Mouse (Mus musculus): ENCODE results near the gene Zer1. TPM values are rescaled to one million over a fixed set of nuclear protein-coding genes. Genes with fewer than 3 reads are reported as not detected.

The Zer1 gene
- polyA plus RNA-seq, 1 experiment, result 7.2 TPM

DNA sequence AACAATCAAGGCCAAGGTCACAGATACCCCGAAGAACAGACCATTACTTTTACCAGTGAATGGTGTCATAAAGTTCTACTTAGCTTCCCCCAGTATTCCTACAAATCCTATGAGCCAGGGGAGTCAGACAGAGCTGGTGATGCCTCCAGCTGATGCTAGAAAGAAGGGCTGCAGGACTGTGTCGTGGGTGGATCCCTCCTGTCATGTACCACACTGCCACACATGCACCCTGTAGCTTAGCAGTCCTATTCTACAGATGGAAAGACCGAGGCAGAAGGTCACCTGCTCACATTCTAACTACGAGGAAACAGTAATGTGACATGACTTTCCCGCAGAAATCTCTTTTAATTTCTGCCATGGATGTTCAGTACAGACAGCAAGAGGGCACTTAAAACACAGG lies 1.6 kb downstream of the Zer1 start:
- H3K4me3 ChIP-seq (ENCODE audit: insufficient read depth, poor library complexity, severe bottlenecking), result no peak overlapping the region
- H3ac ChIP-seq (ENCODE audit: control insufficient read depth, insufficient read length, low read depth), result no peak overlapping the region
- no peaks in the 10 kb centered on the region for H3K36me3 ChIP-seq (ENCODE audit: control insufficient read depth, insufficient read depth)
- H3K79me3 ChIP-seq (ENCODE audit: low read depth), result no peaks in the 10 kb centered on the region
- no peak for TF ChIP-seq USF1 (IDR thresholded peaks at IDR 0.05; ENCODE audit: low read depth)
- TF ChIP-seq MYOG (IDR thresholded peaks at IDR 0.05; ENCODE audit: control insufficient read depth, extremely low read depth, insufficient read length), result no peak
- TF ChIP-seq MYOD1 (IDR thresholded peaks at IDR 0.05; ENCODE audit: control insufficient read depth, insufficient read length, low read depth), result no peak
- TF ChIP-seq CEBPB (IDR thresholded peaks at IDR 0.05; ENCODE audit: low read depth), result no peak
- TF ChIP-seq MAX (IDR thresholded peaks at IDR 0.05), result no peak
- no peak for TF ChIP-seq CTCF (IDR thresholded peaks at IDR 0.05; ENCODE audit: control insufficient read depth, insufficient read depth, insufficient read length)
- no peak for TF ChIP-seq FOSL1 (IDR thresholded peaks at IDR 0.05; ENCODE audit: insufficient read depth, low read length, poor library complexity, severe bottlenecking)
- H3K27me3 ChIP-seq (ENCODE audit: control insufficient read depth, insufficient read depth, insufficient read length), result no peaks in the 10 kb centered on the region
- H3K79me2 ChIP-seq (ENCODE audit: control insufficient read depth, insufficient read depth), result peaks cover 10% of the 10 kb centered on the region

DNA sequence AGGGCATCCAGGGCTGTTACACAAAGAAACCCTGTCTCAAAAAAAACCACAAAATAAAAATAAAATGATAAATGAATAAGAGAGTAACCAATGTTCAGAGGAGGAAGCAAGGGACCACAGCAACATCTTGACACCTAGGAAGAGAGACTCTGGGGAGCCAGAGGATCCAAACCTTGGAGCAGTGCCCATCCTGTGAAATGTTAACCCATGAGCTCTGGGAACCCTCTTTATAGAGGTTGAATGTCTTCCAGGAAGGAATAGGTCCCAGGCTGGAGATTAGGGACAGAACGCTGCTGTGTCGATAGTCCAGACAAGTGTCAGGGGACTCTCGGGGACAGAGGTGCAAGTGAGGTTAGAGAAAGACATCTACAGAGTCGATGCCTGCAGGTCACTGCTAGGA lies 4.1 kb downstream of the Zer1 start:
- TF ChIP-seq CEBPB (IDR thresholded peaks at IDR 0.05; ENCODE audit: low read depth) (no peak), FOSL1 (IDR thresholded peaks at IDR 0.05; ENCODE audit: insufficient read depth, low read length, poor library complexity, severe bottlenecking) (no peak), CTCF (IDR thresholded peaks at IDR 0.05; ENCODE audit: control insufficient read depth, insufficient read depth, insufficient read length) (no peak), MYOD1 (IDR thresholded peaks at IDR 0.05; ENCODE audit: control insufficient read depth, insufficient read length, low read depth) (no peak), MYOG (IDR thresholded peaks at IDR 0.05; ENCODE audit: control insufficient read depth, extremely low read depth, insufficient read length) (no peak), USF1 (IDR thresholded peaks at IDR 0.05; ENCODE audit: low read depth) (no peak), MAX (IDR thresholded peaks at IDR 0.05) (no peak)
- H3ac ChIP-seq (ENCODE audit: control insufficient read depth, insufficient read length, low read depth), result no peak overlapping the region
- peaks cover 10% of the 10 kb centered on the region for H3K79me2 ChIP-seq (ENCODE audit: control insufficient read depth, insufficient read depth)
- no peak overlapping the region for H3K4me3 ChIP-seq (ENCODE audit: insufficient read depth, poor library complexity, severe bottlenecking)
- H3K79me3 ChIP-seq (ENCODE audit: low read depth), result no peaks in the 10 kb centered on the region
- no peaks in the 10 kb centered on the region for H3K36me3 ChIP-seq (ENCODE audit: control insufficient read depth, insufficient read depth)
- H3K27me3 ChIP-seq (ENCODE audit: control insufficient read depth, insufficient read depth, insufficient read length), result no peaks in the 10 kb centered on the region

DNA sequence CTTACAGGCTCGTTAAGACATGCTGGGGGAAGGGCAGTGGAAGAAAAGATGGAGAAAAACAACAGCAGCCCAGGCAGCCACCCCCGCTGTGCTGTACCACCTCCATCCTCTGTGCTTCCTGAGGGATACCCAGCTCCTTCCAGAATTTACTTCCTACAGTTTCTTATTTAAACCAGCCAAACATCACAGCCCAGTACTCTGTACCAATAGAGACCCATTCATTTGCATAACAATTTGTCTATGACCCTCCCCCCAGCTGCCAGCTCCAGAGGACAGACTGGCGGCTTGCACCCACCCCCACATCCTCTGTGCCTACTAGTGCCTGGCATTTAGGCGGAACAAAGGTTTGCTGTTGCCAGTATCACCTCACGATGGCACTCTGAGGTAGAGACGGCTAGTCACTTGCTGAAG lies 4.7 kb downstream of the Zer1 start:
- peaks cover 10% of the 10 kb centered on the region for H3K79me2 ChIP-seq (ENCODE audit: control insufficient read depth, insufficient read depth)
- no peaks in the 10 kb centered on the region for H3K36me3 ChIP-seq (ENCODE audit: control insufficient read depth, insufficient read depth)
- H3K79me3 ChIP-seq (ENCODE audit: low read depth), result no peaks in the 10 kb centered on the region
- H3K27me3 ChIP-seq (ENCODE audit: control insufficient read depth, insufficient read depth, insufficient read length), result no peaks in the 10 kb centered on the region
- H3K4me3 ChIP-seq (ENCODE audit: insufficient read depth, poor library complexity, severe bottlenecking), result no peak overlapping the region
- TF ChIP-seq CEBPB (IDR thresholded peaks at IDR 0.05; ENCODE audit: low read depth) (no peak), CTCF (IDR thresholded peaks at IDR 0.05; ENCODE audit: control insufficient read depth, insufficient read depth, insufficient read length) (no peak), MYOD1 (IDR thresholded peaks at IDR 0.05; ENCODE audit: control insufficient read depth, insufficient read length, low read depth) (no peak)
- no peak overlapping the region for H3ac ChIP-seq (ENCODE audit: control insufficient read depth, insufficient read length, low read depth)

DNA sequence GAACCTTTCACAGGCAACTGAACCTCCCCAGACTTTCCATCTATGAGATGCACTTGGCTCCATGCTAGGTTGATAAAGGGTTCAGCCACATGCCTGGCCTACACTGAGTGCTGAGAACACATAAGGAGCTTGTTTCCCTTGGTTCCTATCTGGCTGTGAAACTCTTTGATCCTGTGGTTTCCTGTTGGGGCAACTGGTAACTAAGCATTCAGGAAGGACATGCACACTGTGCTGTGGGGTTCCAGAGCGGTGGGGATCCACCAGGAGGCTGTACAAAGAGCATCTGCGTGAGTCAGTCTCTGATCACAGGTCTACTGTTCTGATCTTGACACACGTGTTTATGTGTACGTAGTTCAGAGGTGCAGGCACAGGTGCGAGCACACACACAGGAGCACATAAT lies 11.8 kb downstream of the Zer1 start:
- Histone ChIP-seq H3K4me3 (ENCODE audit: insufficient read depth, poor library complexity, severe bottlenecking) (no peak overlapping the region), H3K36me3 (ENCODE audit: control insufficient read depth, insufficient read depth) (peaks cover 6% of the 10 kb centered on the region), H3K79me3 (ENCODE audit: low read depth) (no peaks in the 10 kb centered on the region), H3K27me3 (ENCODE audit: control insufficient read depth, insufficient read depth, insufficient read length) (no peaks in the 10 kb centered on the region), H3ac (ENCODE audit: control insufficient read depth, insufficient read length, low read depth) (no peak overlapping the region), H3K79me2 (ENCODE audit: control insufficient read depth, insufficient read depth) (no peaks in the 10 kb centered on the region)
- TF ChIP-seq MAX (IDR thresholded peaks at IDR 0.05), result no peak
- no peak for TF ChIP-seq MYOD1 (IDR thresholded peaks at IDR 0.05; ENCODE audit: control insufficient read depth, insufficient read length, low read depth)
- no peak for TF ChIP-seq USF1 (IDR thresholded peaks at IDR 0.05; ENCODE audit: low read depth)
- no peak for TF ChIP-seq CEBPB (IDR thresholded peaks at IDR 0.05; ENCODE audit: low read depth)
- TF ChIP-seq FOSL1 (IDR thresholded peaks at IDR 0.05; ENCODE audit: insufficient read depth, low read length, poor library complexity, severe bottlenecking), result no peak
- TF ChIP-seq MYOG (IDR thresholded peaks at IDR 0.05; ENCODE audit: control insufficient read depth, extremely low read depth, insufficient read length), result no peak
- TF ChIP-seq CTCF (IDR thresholded peaks at IDR 0.05; ENCODE audit: control insufficient read depth, insufficient read depth, insufficient read length), result no peak

DNA sequence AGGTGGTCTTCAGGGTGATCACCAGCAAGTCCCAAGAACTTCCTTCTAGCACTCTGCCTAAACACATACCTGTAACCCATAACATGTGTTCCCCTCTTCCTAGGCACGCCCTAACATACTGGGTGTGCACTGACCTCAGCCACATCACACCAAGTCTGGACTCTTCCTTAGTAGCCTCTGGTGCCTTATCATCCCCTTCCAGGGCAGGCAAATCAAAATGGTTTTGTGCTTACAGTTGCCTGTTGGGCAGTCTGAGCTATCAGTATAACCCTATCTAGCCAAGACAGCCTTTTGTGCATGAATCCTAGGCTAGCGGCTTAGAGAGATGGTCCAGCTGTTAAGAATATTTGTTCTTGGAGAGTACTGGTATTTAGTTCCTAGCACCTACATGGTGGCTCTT lies 12.9 kb downstream of the Zer1 start:
- peaks cover 6% of the 10 kb centered on the region for H3K36me3 ChIP-seq (ENCODE audit: control insufficient read depth, insufficient read depth)
- no peak overlapping the region for H3ac ChIP-seq (ENCODE audit: control insufficient read depth, insufficient read length, low read depth)
- H3K79me2 ChIP-seq (ENCODE audit: control insufficient read depth, insufficient read depth), result no peaks in the 10 kb centered on the region
- H3K27me3 ChIP-seq (ENCODE audit: control insufficient read depth, insufficient read depth, insufficient read length), result no peaks in the 10 kb centered on the region
- TF ChIP-seq USF1 (IDR thresholded peaks at IDR 0.05; ENCODE audit: low read depth) (no peak), FOSL1 (IDR thresholded peaks at IDR 0.05; ENCODE audit: insufficient read depth, low read length, poor library complexity, severe bottlenecking) (no peak), CEBPB (IDR thresholded peaks at IDR 0.05; ENCODE audit: low read depth) (no peak), MYOG (IDR thresholded peaks at IDR 0.05; ENCODE audit: control insufficient read depth, extremely low read depth, insufficient read length) (no peak), MAX (IDR thresholded peaks at IDR 0.05) (no peak), MYOD1 (IDR thresholded peaks at IDR 0.05; ENCODE audit: control insufficient read depth, insufficient read length, low read depth) (no peak), CTCF (IDR thresholded peaks at IDR 0.05; ENCODE audit: control insufficient read depth, insufficient read depth, insufficient read length) (no peak)
- H3K4me3 ChIP-seq (ENCODE audit: insufficient read depth, poor library complexity, severe bottlenecking), result no peak overlapping the region
- no peaks in the 10 kb centered on the region for H3K79me3 ChIP-seq (ENCODE audit: low read depth)

DNA sequence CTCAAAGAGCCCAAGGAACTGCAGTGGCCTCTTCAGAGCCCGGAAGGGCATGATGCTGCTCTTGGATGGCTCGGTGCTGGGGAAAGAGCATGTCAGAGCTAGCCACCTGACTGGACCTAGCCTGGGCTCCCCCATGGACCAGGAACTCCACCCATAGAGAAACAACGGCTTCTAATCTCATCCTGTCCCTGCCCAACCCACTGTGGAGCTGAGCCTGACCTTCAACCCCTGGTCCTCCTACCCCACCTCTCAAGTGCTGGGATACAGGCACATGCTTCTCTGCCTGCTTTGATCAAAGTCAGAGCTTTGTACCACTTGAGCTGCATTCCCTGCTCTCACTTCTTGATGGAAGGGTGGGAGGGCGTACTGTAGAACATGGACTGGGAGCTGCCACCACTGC lies 16.1 kb downstream of the Zer1 start:
- Histone ChIP-seq H3K4me3 (ENCODE audit: insufficient read depth, poor library complexity, severe bottlenecking) (no peak overlapping the region), H3ac (ENCODE audit: control insufficient read depth, insufficient read length, low read depth) (no peak overlapping the region), H3K36me3 (ENCODE audit: control insufficient read depth, insufficient read depth) (peaks cover 6% of the 10 kb centered on the region), H3K27me3 (ENCODE audit: control insufficient read depth, insufficient read depth, insufficient read length) (no peaks in the 10 kb centered on the region), H3K79me3 (ENCODE audit: low read depth) (no peaks in the 10 kb centered on the region), H3K79me2 (ENCODE audit: control insufficient read depth, insufficient read depth) (no peaks in the 10 kb centered on the region)
- TF ChIP-seq USF1 (IDR thresholded peaks at IDR 0.05; ENCODE audit: low read depth), result no peak
- no peak for TF ChIP-seq CTCF (IDR thresholded peaks at IDR 0.05; ENCODE audit: control insufficient read depth, insufficient read depth, insufficient read length)
- no peak for TF ChIP-seq MAX (IDR thresholded peaks at IDR 0.05)
- no peak for TF ChIP-seq CEBPB (IDR thresholded peaks at IDR 0.05; ENCODE audit: low read depth)
- no peak for TF ChIP-seq MYOG (IDR thresholded peaks at IDR 0.05; ENCODE audit: control insufficient read depth, extremely low read depth, insufficient read length)
- no peak for TF ChIP-seq FOSL1 (IDR thresholded peaks at IDR 0.05; ENCODE audit: insufficient read depth, low read length, poor library complexity, severe bottlenecking)
- no peak for TF ChIP-seq MYOD1 (IDR thresholded peaks at IDR 0.05; ENCODE audit: control insufficient read depth, insufficient read length, low read depth)

Data from C2C12 (cell line).